Mouse (Mus musculus): Measurements from ENCODE around the gene E4f1. TPM values are rescaled to one million over a fixed set of nuclear protein-coding genes. Genes with fewer than 3 reads are reported as not detected.

The E4f1 gene
- total and polyA plus RNA-seq, 3 experiments: 10.2 to 43.7 (median 10.3) TPM

- Histone ChIP-seq H3K4me3 (no peak overlapping the region), H3K27me3 (ENCODE audit: control insufficient read depth, insufficient read depth, low read length) (no peaks in the 10 kb centered on the region), H3K79me2 (replicated peaks; ENCODE audit: control insufficient read depth, insufficient read depth, low read length) (no peaks in the 10 kb centered on the region), H3K9ac (ENCODE audit: low read depth, low read length) (no peak overlapping the region), H3K36me3 (ENCODE audit: control insufficient read depth, insufficient read depth, low read length) (peaks cover 3% of the 10 kb centered on the region; the same call in 1 of the 2 replicates), H3K27ac (no peak overlapping the region), H3K4me1 (ENCODE audit: control insufficient read depth, insufficient read depth, low read length) (no peaks in the 10 kb centered on the region)
- no peak for DNase-seq
- WGBS: 87% methylated on average over 5 of the region's 5 CpGs
- intact Hi-C loops (cut with DNase I): no loop called here
- TF ChIP-seq CTCF (IDR thresholded peaks at IDR 0.05) (no peak), POLR2A (IDR thresholded peaks at IDR 0.05; ENCODE audit: insufficient read depth, low read depth, low read length) (no peak), EP300 (IDR thresholded peaks at IDR 0.05; ENCODE audit: insufficient read depth, low read depth, low read length) (no peak)
Observed at GRCm38 (mm10) chr17:24424489-24424888, 45.6 kb downstream of the E4f1 start.

- Histone ChIP-seq H3K9ac (ENCODE audit: low read depth, low read length) (no peak overlapping the region), H3K36me3 (ENCODE audit: control insufficient read depth, insufficient read depth, low read length) (peaks cover 4% of the 10 kb centered on the region; the same call in 1 of the 2 replicates), H3K4me3 (no peak overlapping the region), H3K79me2 (replicated peaks; ENCODE audit: control insufficient read depth, insufficient read depth, low read length) (0 out of 2 replicates have a peak, but pooled peaks cover 1% of the 10 kb centered on the region), H3K4me1 (ENCODE audit: control insufficient read depth, insufficient read depth, low read length) (no peaks in the 10 kb centered on the region), H3K27ac (no peak overlapping the region), H3K27me3 (ENCODE audit: control insufficient read depth, insufficient read depth, low read length) (no peaks in the 10 kb centered on the region)
- intact Hi-C loops (cut with DNase I): no loop called here
- 94% methylated on average over 4 of the region's 4 CpGs for WGBS
- no peak for TF ChIP-seq EP300 (IDR thresholded peaks at IDR 0.05; ENCODE audit: insufficient read depth, low read depth, low read length)
- TF ChIP-seq CTCF (IDR thresholded peaks at IDR 0.05): no peak
- no peak for TF ChIP-seq POLR2A (IDR thresholded peaks at IDR 0.05; ENCODE audit: insufficient read depth, low read depth, low read length)
- no peak for DNase-seq
Observed at GRCm38 (mm10) chr17:24423114-24423513, 47.0 kb downstream of the E4f1 start.

GRCm38 (mm10) chr17:24416051-24416652, 54.0 kb downstream of the E4f1 start:
- 69% methylated on average over 3 of the region's 3 CpGs for WGBS
- TF ChIP-seq EP300 (IDR thresholded peaks at IDR 0.05; ENCODE audit: insufficient read depth, low read depth, low read length): no peak
- TF ChIP-seq POLR2A (IDR thresholded peaks at IDR 0.05; ENCODE audit: insufficient read depth, low read depth, low read length): no peak
- TF ChIP-seq CTCF (IDR thresholded peaks at IDR 0.05): no peak
- no peak overlapping the region for H3K4me3 ChIP-seq
- peaks cover 6% of the 10 kb centered on the region for H3K4me1 ChIP-seq (ENCODE audit: control insufficient read depth, insufficient read depth, low read length)
- no peak for DNase-seq
- no peak overlapping the region for H3K9ac ChIP-seq (ENCODE audit: low read depth, low read length)
- intact Hi-C loops (cut with DNase I): loop anchor here (5.0 kb wide), 1 partner anchor 36 kb away; no protein-coding TSS in a partner anchor
- peaks cover 11% of the 10 kb centered on the region for H3K79me2 ChIP-seq (replicated peaks; ENCODE audit: control insufficient read depth, insufficient read depth, low read length)
- H3K36me3 ChIP-seq (ENCODE audit: control insufficient read depth, insufficient read depth, low read length): peaks cover 19% of the 10 kb centered on the region
- H3K27ac ChIP-seq: no peak overlapping the region
- H3K27me3 ChIP-seq (ENCODE audit: control insufficient read depth, insufficient read depth, low read length): no peaks in the 10 kb centered on the region

DNA sequence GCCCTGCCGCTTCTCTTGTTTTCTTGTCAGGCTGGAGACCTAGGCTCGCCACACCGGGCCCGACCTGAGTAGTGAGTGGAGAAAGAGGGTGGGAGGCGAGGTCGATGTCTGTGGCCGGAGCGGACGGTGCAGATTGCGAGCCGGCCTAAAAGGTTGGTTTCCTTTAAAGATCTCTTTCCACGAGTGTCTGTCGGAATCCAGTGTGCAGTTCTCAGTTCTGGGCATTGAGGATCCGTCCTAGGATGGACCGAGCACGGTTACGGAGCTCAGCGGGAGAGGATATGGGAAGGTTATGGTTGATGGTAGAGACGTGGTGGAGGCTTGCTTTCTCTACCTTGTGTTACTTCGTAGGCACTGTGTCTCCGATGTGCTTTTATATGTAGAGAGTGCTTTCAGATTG, 55.1 kb downstream of the E4f1 start:
- peaks cover 11% of the 10 kb centered on the region for H3K79me2 ChIP-seq (replicated peaks; ENCODE audit: control insufficient read depth, insufficient read depth, low read length)
- peak overlapping the region; percentile 85 for H3K27ac ChIP-seq
- intact Hi-C loops (cut with DNase I): loop anchor here (2.0 to 5.0 kb wide), 2 partner anchors 37 to 62 kb away; no protein-coding TSS in a partner anchor
- H3K36me3 ChIP-seq (ENCODE audit: control insufficient read depth, insufficient read depth, low read length): peaks cover 19% of the 10 kb centered on the region
- no peaks in the 10 kb centered on the region for H3K27me3 ChIP-seq (ENCODE audit: control insufficient read depth, insufficient read depth, low read length)
- peak overlapping the region; percentile 89 for H3K9ac ChIP-seq (ENCODE audit: low read depth, low read length)
- TF ChIP-seq CTCF (IDR thresholded peaks at IDR 0.05): no peak
- TF ChIP-seq EP300 (IDR thresholded peaks at IDR 0.05; ENCODE audit: insufficient read depth, low read depth, low read length): no peak
- TF ChIP-seq POLR2A (IDR thresholded peaks at IDR 0.05; ENCODE audit: insufficient read depth, low read depth, low read length): no peak
- DNase-seq: no peak
- peaks cover 6% of the 10 kb centered on the region for H3K4me1 ChIP-seq (ENCODE audit: control insufficient read depth, insufficient read depth, low read length)
- peak overlapping the region; percentile 92 for H3K4me3 ChIP-seq
- WGBS: under 1% methylated on average over 21 of the region's 21 CpGs

DNA sequence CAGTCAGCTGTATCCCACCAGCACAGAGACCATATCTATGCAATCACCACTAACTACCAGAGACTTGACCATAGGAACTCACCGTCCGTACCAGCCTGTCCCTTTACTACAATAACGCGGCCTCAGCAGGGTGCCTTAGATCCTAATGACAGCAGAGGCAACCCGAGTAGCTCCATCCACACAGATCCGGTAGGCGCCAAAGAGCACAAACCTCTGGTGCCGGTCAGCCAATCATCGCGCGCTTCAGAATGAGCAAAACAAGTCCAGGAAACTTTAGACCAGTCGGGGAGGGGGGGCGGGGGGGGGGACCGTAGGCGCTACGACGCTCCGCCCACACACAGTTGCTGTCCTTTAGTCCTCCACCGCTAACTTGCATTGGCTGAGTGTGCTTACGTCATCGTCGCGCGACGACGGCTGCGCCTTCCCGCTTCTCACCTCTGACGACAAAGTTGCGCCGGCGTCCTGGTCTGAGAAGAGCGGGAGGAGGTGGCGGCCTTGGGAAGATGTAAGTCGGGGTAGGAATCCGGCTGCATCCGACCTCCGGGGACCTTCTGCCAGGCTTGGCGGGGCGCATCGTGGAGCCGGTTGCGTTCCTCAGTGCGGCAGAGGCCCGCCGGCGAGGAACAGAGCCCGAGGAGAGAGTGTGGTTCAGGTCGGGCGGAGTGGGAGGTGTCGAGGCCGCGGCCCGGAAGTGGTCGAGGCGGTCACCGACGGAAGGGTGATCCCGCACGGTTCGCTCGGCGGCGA, 55.7 kb downstream of the E4f1 start, which contains the start of gene Rnps1:
TSS of gene Rnps1 (plus strand) at position 336 of the 747 bp plus-strand sequence.
- WGBS: under 1% methylated on average over 64 of the region's 64 CpGs
- intact Hi-C loops (cut with DNase I): loop anchor here (2.0 kb wide), 1 partner anchor 62 kb away; no protein-coding TSS in a partner anchor

More for the DNA sequence above, 55.7 kb downstream of the E4f1 start, which contains the start of gene Rnps1:
- Histone ChIP-seq H3K79me2 (replicated peaks; ENCODE audit: control insufficient read depth, insufficient read depth, low read length) (peaks cover 11% of the 10 kb centered on the region), H3K27me3 (ENCODE audit: control insufficient read depth, insufficient read depth, low read length) (no peaks in the 10 kb centered on the region), H3K4me1 (ENCODE audit: control insufficient read depth, insufficient read depth, low read length) (peaks cover 6% of the 10 kb centered on the region), H3K4me3 (peak within 1 kb of the TSS; percentile 92), H3K36me3 (ENCODE audit: control insufficient read depth, insufficient read depth, low read length) (peaks cover 15% of the 10 kb centered on the region), H3K27ac (peak within 1 kb of the TSS; percentile 93), H3K9ac (ENCODE audit: low read depth, low read length) (peak within 1 kb of the TSS; percentile 89)
- TF ChIP-seq POLR2A (IDR thresholded peaks at IDR 0.05; ENCODE audit: insufficient read depth, low read depth, low read length) (peak; percentile 82), EP300 (IDR thresholded peaks at IDR 0.05; ENCODE audit: insufficient read depth, low read depth, low read length) (no peak)
- DNase-seq: peak; percentile 91 to 93
